Mouse (Mus musculus): ENCODE results near the gene Ccdc153.

The Ccdc153 gene

DNA sequence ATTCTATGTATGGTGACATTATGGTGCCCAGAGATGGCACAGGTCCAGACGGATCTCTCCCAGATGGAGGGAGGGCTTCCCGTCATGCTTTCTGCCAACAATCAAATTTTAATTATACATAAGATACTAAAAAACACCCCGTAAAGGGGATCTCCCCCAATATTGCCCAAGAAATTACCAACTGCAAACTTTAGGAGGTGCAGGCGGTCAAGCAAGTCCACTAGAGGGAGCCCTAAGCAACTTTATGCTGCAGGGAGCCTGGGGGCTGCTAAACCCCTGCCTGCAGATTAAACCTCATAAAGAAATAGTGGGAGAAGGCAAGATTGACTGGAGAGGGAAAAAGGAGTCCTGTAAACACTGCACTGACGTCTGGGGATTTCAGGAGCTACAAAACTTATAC lies 1.0 kb upstream of the Ccdc153 start:
- DNase-seq (ENCODE audit: low read depth, low spot score) = no peak

DNA sequence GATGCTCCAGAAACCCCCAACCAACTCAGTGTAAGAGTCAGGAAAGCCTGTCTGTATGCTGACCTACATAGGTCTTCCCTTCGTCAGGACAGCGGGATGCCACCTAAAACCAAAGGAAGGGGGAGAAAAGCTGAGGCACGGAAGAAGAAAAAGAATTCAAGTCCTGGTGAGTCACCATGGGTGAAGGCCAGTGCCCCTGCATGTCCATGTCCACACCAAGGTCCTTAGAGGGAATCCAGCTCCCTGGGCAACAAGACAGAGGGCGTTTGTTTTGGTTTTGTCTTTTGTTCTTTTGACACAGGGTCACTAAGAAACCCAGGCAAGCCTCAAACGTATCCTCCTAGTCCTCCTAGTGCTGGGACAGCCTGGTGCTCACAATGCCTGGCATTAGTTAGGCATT lies 435 bp downstream of the Ccdc153 start:
- DNase-seq (ENCODE audit: low read depth, low spot score) = no peak

DNA sequence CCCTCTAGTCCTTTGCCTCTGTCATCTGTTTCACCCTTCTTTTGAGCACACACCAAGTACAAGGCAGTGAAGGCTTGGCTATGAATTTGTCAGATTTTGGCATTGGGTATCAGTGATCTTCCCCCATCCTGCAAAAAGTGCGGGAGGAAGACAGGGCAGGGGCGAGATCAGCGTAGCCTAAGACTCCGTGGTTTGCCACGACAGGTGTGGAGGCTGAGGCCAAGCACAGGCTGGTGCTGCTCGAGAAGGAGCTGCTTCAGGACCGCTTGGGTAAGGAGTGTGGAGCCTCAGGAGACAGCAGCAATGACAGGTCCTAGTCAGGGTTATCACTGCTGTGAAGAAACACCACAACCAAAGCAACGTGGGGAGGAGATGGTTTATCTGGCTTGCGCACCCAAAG lies 942 bp downstream of the Ccdc153 start:
- DNase-seq (ENCODE audit: low read depth, low spot score) = no peak

DNA sequence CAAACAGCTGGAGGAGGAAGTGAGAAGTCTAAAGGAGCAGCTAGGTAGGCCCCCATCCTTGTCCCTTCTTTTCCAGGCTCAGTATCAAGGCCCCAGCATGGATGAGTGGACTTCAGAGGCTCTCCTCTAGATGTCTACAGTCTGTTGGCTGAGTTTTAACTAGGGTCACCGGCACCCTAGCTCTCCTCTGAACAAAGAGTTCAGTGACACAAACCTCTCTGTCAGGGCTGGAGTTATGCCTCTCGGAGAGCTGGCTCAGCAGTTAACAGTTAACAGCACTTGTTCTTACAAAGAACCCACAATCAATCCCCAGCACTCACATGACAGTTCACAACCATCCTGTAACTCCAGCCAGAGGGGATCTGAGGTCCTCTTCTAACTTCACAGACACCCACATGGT lies 3.1 kb downstream of the Ccdc153 start:
- DNase-seq (ENCODE audit: low read depth, low spot score) = no peak

DNA sequence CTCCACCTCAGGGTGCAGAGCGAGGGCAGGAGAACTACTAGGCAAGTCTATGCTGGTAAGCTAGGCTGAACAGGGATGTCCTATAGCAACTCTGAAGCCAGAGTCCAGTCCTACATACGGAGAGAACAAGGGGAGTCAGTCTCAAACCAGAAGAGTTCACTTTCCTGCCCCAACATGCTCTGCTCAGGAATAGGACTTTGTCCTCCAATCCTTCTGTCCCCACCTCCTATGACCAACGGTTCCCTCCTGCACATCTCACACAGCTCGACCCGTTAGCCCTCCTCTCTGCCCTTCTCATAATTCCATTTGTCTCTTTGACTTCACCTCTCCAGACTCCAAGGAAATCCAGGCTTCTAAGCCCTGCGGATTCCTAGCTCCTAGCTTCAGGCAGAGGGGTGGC lies 7.4 kb downstream of the Ccdc153 start:
- no peak for DNase-seq (ENCODE audit: low read depth, low spot score)

DNA sequence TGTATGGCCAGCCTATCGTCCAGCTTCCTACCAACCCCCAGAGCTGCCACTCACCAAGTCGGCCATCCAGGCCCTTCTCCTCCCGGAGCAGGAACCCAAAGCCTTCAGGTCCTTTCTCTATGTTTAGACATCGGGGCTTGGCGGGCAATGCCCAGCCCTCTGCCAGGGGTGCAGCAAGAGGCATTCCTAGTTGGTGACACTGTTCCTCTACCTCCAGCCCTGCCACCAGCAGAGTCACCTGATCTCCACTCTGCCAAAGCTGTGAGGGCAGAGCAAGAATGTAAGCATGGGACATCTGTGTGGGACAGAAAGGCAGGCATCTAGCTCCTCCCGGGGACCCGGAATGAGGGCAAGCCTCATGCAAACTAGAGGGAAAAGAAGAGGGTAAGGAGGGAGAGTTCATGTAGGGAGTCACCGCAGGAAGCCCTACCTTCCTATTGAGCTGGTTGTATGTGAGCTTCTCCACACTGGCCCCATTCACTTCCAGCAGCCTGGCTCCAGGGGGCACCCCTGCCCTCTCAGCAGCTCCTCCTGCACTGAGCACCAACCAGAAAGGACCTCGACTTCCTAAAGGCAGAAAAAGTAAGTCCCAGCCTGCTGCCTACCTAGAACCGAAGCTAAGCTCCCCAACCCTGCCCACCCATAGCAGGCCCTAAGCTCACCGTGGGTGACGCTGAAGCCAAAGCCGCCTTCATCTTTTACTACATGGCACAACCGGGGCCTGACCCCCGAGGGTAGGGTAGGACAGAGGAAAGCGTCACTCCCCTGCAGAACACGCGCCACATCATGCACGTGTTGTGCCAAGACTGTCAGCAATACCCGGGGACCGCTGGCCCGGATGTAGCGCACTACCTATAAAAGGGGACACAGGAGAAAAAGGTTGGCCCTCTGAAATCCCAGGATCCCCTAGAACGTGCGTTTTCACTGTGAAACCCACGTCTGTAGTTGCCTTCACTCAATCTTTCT lies 9.0 kb downstream of the Ccdc153 start:
- DNase-seq (ENCODE audit: low read depth, low spot score) = no peak

DNA sequence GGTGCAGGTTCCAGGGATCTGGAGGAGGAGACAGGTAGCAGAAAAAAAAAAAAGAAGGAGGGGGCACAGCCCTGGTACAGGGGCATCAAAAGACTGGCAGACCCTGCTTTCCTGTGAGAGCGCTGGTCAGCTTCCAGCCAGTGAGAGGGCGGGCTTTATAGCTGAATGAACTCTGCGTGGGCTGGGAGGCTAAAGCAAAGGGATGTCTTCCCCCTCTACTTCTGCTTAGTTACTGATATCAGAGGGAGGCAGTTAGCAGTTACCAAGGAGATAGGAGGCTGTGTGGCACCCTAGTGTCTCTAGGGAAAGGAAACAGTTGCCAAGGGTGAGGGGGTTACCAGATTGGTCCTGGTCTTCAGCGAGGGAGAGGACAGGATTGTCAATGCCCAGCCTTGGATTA lies 10.0 kb downstream of the Ccdc153 start:
- no peak for DNase-seq (ENCODE audit: low read depth, low spot score)

DNA sequence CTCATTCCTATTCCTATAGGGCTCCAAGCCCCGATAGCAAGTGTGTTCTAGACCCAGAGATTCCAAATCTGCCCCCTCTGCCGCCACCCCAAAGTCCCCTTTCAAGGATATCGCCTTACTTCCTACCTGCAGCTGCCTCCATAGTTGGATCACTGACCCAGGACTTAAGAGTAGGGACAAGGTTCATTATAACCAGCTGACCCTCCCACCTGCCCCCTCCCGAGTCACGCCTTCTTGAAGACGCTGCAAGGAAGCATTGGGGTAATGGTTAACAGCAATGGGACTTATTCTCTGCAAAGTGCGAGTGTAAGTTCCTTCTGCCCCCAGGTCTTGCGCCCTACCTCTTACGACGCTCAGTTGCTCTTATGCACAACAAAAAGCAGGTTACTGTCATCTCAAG lies 10.8 kb downstream of the Ccdc153 start, which contains the start of gene Pdzd3:
TSS of gene Pdzd3 (minus strand) at position 158 of the 400 bp plus-strand sequence.
- DNase-seq (ENCODE audit: low read depth, low spot score) = no peak

DNA sequence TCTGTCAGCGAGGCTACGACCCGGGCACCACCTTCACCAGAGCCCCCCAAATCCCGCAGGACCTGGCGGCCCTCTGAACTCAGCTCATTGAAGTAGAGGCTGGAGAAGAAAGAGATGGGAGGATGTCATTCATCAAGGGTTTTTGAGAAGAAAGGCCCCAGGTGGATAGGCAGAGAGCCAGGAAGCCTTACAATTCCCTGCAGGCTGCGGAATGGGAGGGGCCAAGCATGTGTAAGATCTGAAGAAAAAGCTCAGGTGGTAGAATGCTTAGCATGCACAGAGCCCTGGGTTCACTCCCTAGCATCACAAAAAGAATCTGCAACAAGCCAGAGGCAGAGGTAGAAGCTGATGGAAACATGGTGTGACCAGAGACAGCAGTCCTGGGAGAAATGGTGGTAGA lies 13.0 kb downstream of the Ccdc153 start:
- no peak for DNase-seq (ENCODE audit: low read depth, low spot score)

DNA sequence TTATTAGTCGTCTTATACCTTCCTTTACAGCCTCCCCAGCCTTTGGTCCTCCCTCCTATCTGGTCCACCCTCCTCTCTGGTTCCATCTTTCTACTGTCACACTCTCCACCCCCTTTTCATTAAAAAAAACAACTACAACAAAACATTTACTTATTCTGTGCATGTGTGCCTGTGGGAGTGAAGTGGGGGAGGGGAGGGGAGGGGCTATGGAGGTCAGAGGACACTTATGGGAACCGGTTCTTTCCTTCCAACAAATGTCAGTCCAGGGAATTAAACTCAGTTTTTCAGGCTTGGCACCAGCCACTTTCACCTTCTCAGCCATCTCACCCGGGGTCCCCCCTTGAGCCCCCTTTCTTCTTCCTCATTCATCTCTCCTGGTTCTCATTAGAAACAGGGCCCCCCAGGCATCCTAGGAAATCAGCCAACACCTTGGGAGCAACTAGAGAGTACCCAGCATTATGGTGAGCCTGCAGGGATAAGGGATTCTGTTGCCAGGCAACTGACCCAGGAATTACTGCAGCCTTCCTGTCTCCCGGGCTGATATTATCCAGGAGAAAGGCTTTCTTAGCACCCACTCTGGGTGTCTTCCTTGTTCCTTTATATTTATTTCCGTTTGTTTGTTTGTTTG lies 14.1 kb downstream of the Ccdc153 start:
- DNase-seq (ENCODE audit: low read depth, low spot score) = no peak

DNA sequence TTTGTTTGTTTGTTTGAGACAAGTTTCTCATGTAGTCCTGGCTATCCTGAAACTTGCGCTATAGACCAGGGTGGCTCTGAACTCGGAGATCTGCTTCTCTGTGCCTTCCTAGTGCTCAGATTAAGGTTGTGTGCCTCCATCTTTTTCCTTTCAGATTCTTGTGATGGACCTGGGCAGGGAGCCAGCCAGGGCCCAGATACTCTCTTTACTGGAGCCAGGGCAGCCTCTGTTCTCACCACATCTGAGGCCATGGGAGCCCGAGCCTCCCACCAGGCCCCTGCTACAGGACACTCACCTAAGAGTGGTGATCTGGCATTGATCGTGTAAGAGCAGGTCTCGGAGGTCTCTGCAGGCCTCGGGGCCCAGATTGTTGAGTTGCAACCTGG lies 14.7 kb downstream of the Ccdc153 start:
- DNase-seq (ENCODE audit: low read depth, low spot score) = no peak

DNA sequence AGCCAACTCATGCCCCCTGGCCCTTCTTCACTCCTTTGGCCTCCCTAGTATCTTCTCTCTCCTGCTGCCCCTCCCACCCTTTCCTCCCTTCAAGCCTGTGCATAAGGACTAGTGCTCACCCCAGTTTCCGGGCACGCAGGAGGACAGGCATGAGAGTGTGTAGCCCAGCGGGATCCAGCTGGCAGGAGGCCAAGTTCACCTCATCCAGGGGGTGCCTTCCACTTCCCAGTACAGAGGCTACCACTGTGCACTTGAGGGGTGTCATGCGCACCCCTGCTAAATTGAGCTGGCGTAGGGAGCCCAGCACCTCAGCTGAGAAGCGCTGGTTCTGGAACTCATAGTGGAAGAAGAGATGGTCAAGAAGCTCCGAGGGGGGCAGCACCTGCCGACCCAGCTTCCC lies 15.7 kb downstream of the Ccdc153 start:
- no peak for DNase-seq (ENCODE audit: low read depth, low spot score)

DNA sequence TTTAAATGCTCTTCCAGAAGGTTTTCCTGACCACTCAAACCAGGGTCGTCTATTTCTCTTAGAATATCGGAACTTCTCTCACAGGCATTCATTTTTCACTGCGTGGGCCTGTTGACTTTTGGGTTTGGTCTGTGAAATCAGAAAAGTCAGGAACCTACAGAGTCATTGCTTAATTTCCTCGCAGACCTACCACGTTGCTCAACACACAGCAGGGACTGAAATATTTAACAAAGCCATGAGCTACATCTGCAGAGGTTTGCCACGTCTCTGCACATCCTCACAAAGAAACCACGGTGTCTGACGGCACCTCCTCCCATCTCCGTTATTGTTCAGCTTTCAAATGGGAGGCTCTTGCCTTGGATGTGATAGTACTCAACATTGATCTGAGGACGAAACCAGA lies 18.5 kb downstream of the Ccdc153 start:
- no peak for DNase-seq (ENCODE audit: low read depth, low spot score)

DNA sequence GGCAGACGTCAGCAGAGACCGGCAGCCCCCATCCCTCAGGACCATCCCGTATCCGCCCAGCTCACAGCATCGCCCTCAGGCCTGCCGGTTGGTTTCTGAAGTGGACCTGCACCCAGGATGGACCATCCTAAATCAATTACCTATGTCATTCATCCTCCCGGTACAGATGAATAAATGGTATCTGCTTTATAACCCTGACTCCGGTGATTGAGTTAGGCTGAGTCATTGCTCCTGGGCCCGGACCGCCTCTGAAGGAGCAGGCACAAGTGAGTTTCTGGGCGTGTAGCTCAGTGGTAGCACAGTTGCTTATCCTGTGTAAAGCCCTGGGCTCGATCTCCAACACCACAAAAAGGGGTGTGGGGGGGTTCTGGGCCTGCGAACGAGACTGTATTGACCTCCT lies 20.9 kb downstream of the Ccdc153 start:
- no peak for DNase-seq (ENCODE audit: low read depth, low spot score)

DNA sequence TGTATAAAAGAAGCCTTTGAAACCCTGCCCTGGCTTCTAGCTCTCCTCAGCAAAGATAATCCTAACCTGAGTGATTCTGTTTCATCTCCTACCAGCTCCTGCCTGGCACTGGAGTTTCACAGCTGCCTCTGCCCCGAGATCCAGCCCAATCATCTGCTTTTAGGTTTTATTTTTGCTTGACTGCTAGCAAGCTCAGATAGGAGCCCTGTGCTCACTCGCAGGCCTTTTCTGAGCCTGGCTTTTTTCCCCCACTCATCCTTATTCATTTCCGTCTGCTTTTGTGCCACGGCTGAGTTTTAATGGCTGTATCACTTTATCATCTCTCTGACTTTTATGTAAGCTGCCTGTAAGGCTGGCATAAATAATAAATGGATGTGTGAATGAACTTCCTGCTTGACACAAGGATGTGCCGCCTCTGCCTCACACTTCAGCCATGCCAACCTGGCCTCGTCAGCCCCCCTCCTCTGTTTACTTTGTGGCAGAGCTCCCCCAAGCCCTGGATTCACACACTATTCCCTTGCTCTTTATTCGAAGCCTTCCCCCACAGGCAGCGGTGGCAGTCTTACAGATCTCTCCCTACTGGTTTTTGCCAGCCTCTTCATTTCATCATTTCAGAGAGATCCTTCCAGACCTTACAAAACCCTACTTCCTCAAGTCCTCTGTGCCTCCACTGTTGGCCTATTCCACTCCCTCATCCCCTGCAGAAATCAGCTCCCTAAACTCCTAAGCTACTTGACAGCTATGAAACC lies 26.2 kb downstream of the Ccdc153 start:
- peak; percentile 76 for DNase-seq (ENCODE audit: low read depth, low spot score)

DNA sequence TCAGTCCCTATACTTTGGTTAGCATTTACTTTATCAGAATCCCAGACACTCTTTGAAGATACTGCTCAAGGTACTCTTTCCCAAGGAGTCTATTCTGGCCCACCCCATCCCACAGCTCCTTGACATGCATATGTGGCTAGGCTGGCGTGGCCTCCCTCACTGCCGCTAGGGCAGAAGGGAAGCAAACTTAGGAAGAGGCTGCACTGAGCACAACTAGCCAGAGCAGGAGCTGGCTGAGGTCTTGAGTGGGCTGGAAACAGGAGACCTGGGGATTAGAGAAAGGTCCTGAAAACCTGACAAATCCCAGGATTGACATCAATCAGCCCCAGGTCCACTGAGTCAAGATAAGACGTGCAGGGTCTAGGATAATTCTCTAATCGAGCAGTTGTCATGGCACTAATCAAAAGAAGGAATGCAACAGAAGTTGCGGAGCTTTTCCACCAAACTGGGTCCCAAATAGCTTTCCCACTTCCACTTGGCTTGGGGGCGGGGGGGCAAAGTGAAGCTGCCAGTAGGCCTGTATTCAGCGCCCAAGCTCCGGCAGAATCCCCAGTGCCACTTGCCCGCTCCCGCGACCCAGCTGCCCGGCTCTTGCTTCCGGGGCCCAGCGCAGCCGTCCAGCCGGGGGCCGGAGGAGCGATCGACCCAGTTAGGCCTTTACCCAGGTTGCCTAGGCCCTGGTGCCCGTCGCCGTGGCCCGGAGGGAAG lies 27.0 kb downstream of the Ccdc153 start:
- DNase-seq (ENCODE audit: low read depth, low spot score) = no peak

DNA sequence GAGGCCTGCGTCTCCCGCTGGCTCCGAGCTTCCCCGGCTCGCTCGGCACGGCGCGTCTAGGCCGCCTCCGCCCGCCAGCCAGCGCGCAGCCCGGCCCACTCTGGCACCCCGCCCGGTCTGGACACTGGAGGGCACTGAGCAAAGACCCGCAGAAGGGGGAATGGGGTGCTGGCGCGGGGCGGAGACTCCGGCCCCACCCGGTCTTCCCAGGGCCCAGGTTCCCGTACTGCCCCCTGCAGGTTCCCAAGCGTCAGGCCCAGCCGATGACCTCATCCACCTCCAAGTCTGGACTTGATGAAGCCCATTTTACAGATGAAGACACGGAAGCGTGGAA lies 27.5 kb downstream of the Ccdc153 start:
- peak; percentile 44 for DNase-seq (ENCODE audit: low read depth, low spot score)

DNA sequence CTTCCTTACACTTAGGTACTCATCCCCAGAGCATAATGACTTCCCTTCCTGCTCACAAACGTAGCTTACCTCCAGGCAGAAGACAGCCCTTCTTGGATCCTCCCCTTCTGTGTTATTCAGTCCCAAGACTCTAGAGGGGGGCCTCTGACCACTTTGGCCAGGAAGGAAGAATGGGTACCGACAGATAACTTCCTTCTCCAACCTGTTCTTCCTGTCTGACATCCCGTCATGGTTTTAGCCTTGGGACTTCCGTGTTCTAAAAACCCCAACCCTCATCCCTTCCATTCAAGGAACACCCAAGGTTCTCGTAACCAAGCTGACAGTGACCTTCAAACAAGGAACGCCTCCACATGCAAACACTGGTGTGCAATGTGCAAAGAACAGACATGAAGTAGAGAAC lies 28.0 kb downstream of the Ccdc153 start, which contains the start of gene Nlrx1:
TSS of gene Nlrx1 (minus strand) at position 168 of the 400 bp plus-strand sequence.
- no peak for DNase-seq (ENCODE audit: low read depth, low spot score)

DNA sequence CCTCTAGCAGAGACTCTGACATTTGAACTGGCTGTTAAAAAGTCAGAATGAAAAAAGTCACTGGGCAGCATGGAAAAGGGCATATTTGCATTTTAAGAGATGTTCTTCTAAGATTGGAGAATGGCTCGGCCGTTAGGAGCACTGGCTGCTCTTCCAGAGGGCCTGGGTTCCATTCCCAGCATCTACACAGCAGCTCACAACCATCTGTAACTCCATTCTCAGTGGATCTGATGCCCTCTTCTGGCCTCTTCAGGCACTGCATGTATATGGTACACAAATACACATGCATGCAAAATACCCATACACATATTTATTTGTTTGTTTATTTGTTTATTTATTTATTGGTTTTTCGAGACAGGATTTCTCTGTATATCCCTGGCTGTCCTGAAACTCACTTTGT lies 28.6 kb downstream of the Ccdc153 start:
- DNase-seq (ENCODE audit: low read depth, low spot score) = no peak

DNA sequence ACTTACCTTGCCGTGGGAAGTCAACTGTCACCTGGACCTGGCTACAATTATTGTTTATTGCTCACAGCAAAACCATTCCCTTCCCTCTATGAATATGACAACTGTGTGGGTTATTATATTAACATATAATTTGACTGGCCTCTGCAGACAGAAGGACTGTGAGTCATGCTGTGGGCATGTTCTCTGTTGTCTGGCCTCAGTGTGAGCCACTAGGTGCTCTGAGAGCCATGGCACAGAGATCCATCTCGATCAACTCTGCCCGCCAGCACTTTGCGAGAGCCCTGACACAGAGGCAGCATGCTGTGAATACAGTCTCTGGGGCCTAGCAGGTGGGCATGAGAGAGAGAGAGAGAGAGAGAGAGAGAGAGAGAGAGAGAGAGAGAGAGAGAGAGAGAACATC lies 29.5 kb downstream of the Ccdc153 start:
- DNase-seq (ENCODE audit: low read depth, low spot score) = no peak

DNA sequence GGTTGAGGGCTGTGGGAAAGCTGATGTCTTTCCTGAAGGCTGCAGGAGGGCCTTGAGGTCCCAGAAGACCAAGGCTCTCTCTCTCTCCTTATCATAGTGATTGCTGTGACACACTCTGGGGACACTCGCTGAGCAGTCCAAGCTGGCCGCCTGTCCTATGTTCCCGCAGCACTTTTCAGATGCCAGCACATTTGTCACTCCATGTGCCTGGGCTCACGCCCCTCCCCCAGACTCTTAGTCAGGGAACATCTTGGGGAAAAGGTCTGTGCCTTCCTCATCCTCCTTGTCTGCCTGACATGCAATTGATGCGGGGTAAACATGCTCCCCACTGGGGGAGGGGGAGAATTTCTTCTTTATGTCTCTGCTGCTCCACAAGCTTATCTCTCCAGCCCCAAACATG lies 42.7 kb downstream of the Ccdc153 start:
- DNase-seq (ENCODE audit: low read depth, low spot score) = no peak
